Mouse (Mus musculus): ENCODE data around the gene Drd3.

GRCm38 (mm10) chr16:43802466-43802865, 48.6 kb downstream of the Drd3 start:
- TF ChIP-seq HCFC1 (IDR thresholded peaks at IDR 0.05; ENCODE audit: borderline replicate concordance, insufficient read depth, low read length) (no peak), MAFK (IDR thresholded peaks at IDR 0.05; ENCODE audit: insufficient read depth, low read depth, low read length) (no peak), CHD2 (IDR thresholded peaks at IDR 0.05; ENCODE audit: low read depth, low read length) (no peak), ZC3H11A (IDR thresholded peaks at IDR 0.05; ENCODE audit: borderline replicate concordance, low read depth, low read length) (no peak), ZNF384 (IDR thresholded peaks at IDR 0.05; ENCODE audit: low read depth, low read length) (no peak)
